In genomic region chr5:124233144-124233465, GRCm38 (mm10) we compare ENCODE assay signal across 11 mouse cellular contexts. TPM values are rescaled to one million over a fixed set of nuclear protein-coding genes. Genes with fewer than 3 reads are reported as not detected.
DNase-seq lines count a peak whose midpoint lies in the region; ATAC-seq and TF ChIP-seq lines count a peak whose summit lies in the region.
"Had no signal": no experiment of that assay in that cellular context is flagged by ENCODE, and none has a peak within 500 bp of the region (broad histone marks: within the 10 kb centered on the region; RNA-seq: fewer than 3 reads in every experiment).

No protein-coding gene starts in this region.

- H3K4me2 ChIP-seq in intestine, embryonic 14.5 days (ENCODE audit: low read length), result no peak overlapping the region
- H3K4me2 ChIP-seq in intestine, postnatal 0 days (replicated peaks; ENCODE audit: low read depth), result no peak overlapping the region
- H3K4me2 ChIP-seq in stomach, embryonic 16.5 days (ENCODE audit: low read depth, low read length), result no peak overlapping the region
- no peak overlapping the region for H3K4me2 ChIP-seq in midbrain, embryonic 11.5 days

- H3K9ac ChIP-seq in intestine, embryonic 14.5 days (ENCODE audit: low read length), result no peak overlapping the region
- H3K9ac ChIP-seq in intestine, postnatal 0 days (ENCODE audit: low read depth, low read length), result no peak overlapping the region
- H3K9ac ChIP-seq in stomach, embryonic 16.5 days (ENCODE audit: low read length), result no peak overlapping the region
- no peak overlapping the region for H3K9ac ChIP-seq in midbrain, embryonic 11.5 days (ENCODE audit: low read length)

- H3K4me3 ChIP-seq in intestine, embryonic 14.5 days (ENCODE audit: low read depth, low read length), result no peak overlapping the region
- no peak overlapping the region for H3K4me3 ChIP-seq in intestine, postnatal 0 days (ENCODE audit: low read depth, low read length)
- H3K4me3 ChIP-seq in stomach, embryonic 16.5 days (replicated peaks; ENCODE audit: low read length), result no peak overlapping the region
- H3K4me3 ChIP-seq in midbrain, embryonic 11.5 days (ENCODE audit: low read depth, low read length), result no peak overlapping the region
- H3K4me3 ChIP-seq: gastrocnemius, adult 2 months had no signal

- H3K9me3 ChIP-seq in intestine, embryonic 14.5 days (ENCODE audit: control insufficient read depth, low read length), result no peaks in the 10 kb centered on the region
- no peaks in the 10 kb centered on the region for H3K9me3 ChIP-seq in intestine, postnatal 0 days (ENCODE audit: control insufficient read depth)
- H3K9me3 ChIP-seq in stomach, embryonic 16.5 days (replicated peaks; ENCODE audit: control insufficient read depth, low read length), result no peaks in the 10 kb centered on the region
- H3K9me3 ChIP-seq in midbrain, embryonic 11.5 days (ENCODE audit: control insufficient read depth, low read length), result no peaks in the 10 kb centered on the region
- H3K9me3 ChIP-seq: G1E had no signal

- no peaks in the 10 kb centered on the region for H3K27me3 ChIP-seq in intestine, embryonic 14.5 days (replicated peaks; ENCODE audit: control insufficient read depth, insufficient read depth, low read length)
- no peaks in the 10 kb centered on the region for H3K27me3 ChIP-seq in intestine, postnatal 0 days (replicated peaks; ENCODE audit: control insufficient read depth, insufficient read depth, low read length)
- no peaks in the 10 kb centered on the region for H3K27me3 ChIP-seq in stomach, embryonic 16.5 days (ENCODE audit: control insufficient read depth, insufficient read depth, low read length)
- no peaks in the 10 kb centered on the region for H3K27me3 ChIP-seq in midbrain, embryonic 11.5 days (ENCODE audit: control insufficient read depth, insufficient read depth, low read length)

- H3K36me3 ChIP-seq in intestine, embryonic 14.5 days (ENCODE audit: control insufficient read depth, insufficient read depth, low read length), result no peaks in the 10 kb centered on the region
- no peaks in the 10 kb centered on the region for H3K36me3 ChIP-seq in intestine, postnatal 0 days (ENCODE audit: control insufficient read depth, insufficient read depth)
- no peaks in the 10 kb centered on the region for H3K36me3 ChIP-seq in stomach, embryonic 16.5 days (ENCODE audit: control insufficient read depth, insufficient read depth, low read length)
- no peaks in the 10 kb centered on the region for H3K36me3 ChIP-seq in midbrain, embryonic 11.5 days (ENCODE audit: control insufficient read depth, insufficient read depth, low read length)

- H3K4me1 ChIP-seq in intestine, embryonic 14.5 days (replicated peaks; ENCODE audit: control insufficient read depth, insufficient read depth, low read length), result peaks cover 17% of the 10 kb centered on the region
- H3K4me1 ChIP-seq in intestine, postnatal 0 days (replicated peaks; ENCODE audit: control insufficient read depth, insufficient read depth, low read length), result peaks cover 4% of the 10 kb centered on the region; the same call in 1 of the 2 replicates
- peaks cover 22% of the 10 kb centered on the region for H3K4me1 ChIP-seq in stomach, embryonic 16.5 days (ENCODE audit: control insufficient read depth, insufficient read depth, low read length)
- H3K4me1 ChIP-seq in midbrain, embryonic 11.5 days (ENCODE audit: control insufficient read depth, insufficient read depth, low read length), result no peaks in the 10 kb centered on the region; the same call in 1 of the 2 replicates

- WGBS in intestine, embryonic 14.5 days, result 76% methylated on average over 8 of the region's 8 CpGs
- 76% methylated on average over 8 of the region's 8 CpGs for WGBS in intestine, postnatal 0 days
- 79% methylated on average over 8 of the region's 8 CpGs for WGBS in stomach, embryonic 16.5 days
- WGBS in midbrain, embryonic 11.5 days, result 86% methylated on average over 8 of the region's 8 CpGs

- ATAC-seq in intestine, embryonic 14.5 days (replicated peaks; ENCODE audit: low FRiP score, low TSS enrichment, low read depth), result no peak
- no peak for ATAC-seq in intestine, postnatal 0 days
- peak; percentile 88 for ATAC-seq in CD4-positive, CD25-positive, alpha-beta regulatory T cell, adult 4 months
- no peak for ATAC-seq in stomach, embryonic 16.5 days (ENCODE audit: insufficient read depth, low FRiP score)
- no peak for ATAC-seq in midbrain, embryonic 11.5 days (ENCODE audit: low FRiP score)

- no peak for DNase-seq in intestine, embryonic 14.5 days (ENCODE audit: low spot score)
- DNase-seq in induced T-regulatory cell, adult 2 months (ENCODE audit: low read depth), result peak; percentile 40
- no peak for DNase-seq in spleen, postnatal 14 days (ENCODE audit: low spot score in 2 of 2)
- no peak for DNase-seq in midbrain, embryonic 11.5 days (ENCODE audit: low spot score, missing footprints)
- DNase-seq: adrenal gland, adult 2 months; cerebellum, adult 11 months; gastrocnemius, adult 2 months had no signal

- H3K27ac ChIP-seq in intestine, embryonic 14.5 days (ENCODE audit: low read depth), result peak overlapping the region; percentile 38
- H3K27ac ChIP-seq in intestine, postnatal 0 days (ENCODE audit: low read depth, low read length), result no peak overlapping the region
- peak overlapping the region; percentile 36 for H3K27ac ChIP-seq in stomach, embryonic 16.5 days (ENCODE audit: low read length)
- no peak overlapping the region for H3K27ac ChIP-seq in midbrain, embryonic 11.5 days (ENCODE audit: low read depth, low read length)

- no peak for TF ChIP-seq CTCF in intestine, postnatal 0 days (IDR thresholded peaks at IDR 0.05; ENCODE audit: low read depth)

RNA-seq across cellular contexts. Expression of gene Pitpnm2, which starts 16.5 kb away (rescaled TPM):
- 6.2 and 6.7 TPM in 2 replicates for polyA plus RNA-seq in intestine, embryonic 14.5 days (2014; fragmentation: Nextera tagmentation; extraction: Ambion mirVana)
- 1.5 and 1.9 TPM in 2 replicates for polyA plus RNA-seq in intestine, postnatal 0 days (2015; fragmentation: Nextera tagmentation; extraction: Ambion mirVana)
- 10 to 100 TPM in 1 of 2 experiments, 1 to 10 TPM in 1; 9.3 to 11.5 TPM for polyA plus RNA-seq in CD4-positive, CD25-positive, alpha-beta regulatory T cell, adult 4 months (2017; shearing (Covaris generic))
- 2.4 and 2.6 TPM in 2 replicates for polyA plus RNA-seq in stomach, embryonic 16.5 days (2015; fragmentation: Nextera tagmentation; extraction: Ambion mirVana)
- polyA plus RNA-seq in midbrain, embryonic 11.5 days (2014; fragmentation: Nextera tagmentation; extraction: Ambion mirVana), result 4.6 and 5.0 TPM in 2 replicates

Comparison
In these comparisons a context has a peak if more than half of its experiments do, and no peak if none do; other contexts are left out.
1. H3K27ac ChIP-seq: peak in intestine, embryonic 14.5 days (single experiment) and stomach, embryonic 16.5 days (single experiment); none in intestine, postnatal 0 days (single experiment) and midbrain, embryonic 11.5 days (single experiment).